22 mouse cellular contexts compared by ENCODE assay signal in the genomic region with DNA sequence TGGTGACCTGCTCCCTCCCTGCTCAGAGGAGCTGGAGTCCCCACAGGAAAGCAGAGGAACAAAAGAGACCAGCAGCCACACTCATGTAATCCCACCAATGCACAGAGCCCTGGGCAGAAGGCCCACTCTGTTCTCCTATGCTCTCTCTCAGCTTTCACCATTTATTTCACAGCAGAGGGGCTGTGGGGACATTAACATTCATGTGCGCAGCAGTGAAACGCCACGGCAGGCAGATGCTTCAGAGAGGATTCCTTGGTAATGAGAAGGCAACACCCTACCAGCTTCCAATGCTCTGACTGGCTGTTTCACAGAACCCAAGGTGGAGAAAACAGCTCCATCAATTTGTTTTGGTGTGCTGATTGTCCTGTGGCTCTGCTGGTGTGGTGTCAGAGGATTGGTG. TPM values are rescaled to one million over a fixed set of nuclear protein-coding genes. Genes with fewer than 3 reads are reported as not detected.
DNase-seq lines count a peak whose midpoint lies in the region; ATAC-seq and TF ChIP-seq lines count a peak whose summit lies in the region.
"Had no signal": no experiment of that assay in that cellular context is flagged by ENCODE, and none has a peak within 500 bp of the region (broad histone marks: within the 10 kb centered on the region; RNA-seq: fewer than 3 reads in every experiment).

No protein-coding gene starts in this region.

- no peaks in the 10 kb centered on the region for H3K27me3 ChIP-seq in kidney, embryonic 16.5 days (ENCODE audit: insufficient read depth, low read length)
- no peaks in the 10 kb centered on the region for H3K27me3 ChIP-seq in forebrain, embryonic 14.5 days (replicated peaks; ENCODE audit: control insufficient read depth, insufficient read depth, low read length)
- no peaks in the 10 kb centered on the region for H3K27me3 ChIP-seq in hindbrain, postnatal 0 days (ENCODE audit: insufficient read depth, low read length)
- H3K27me3 ChIP-seq in neural tube, embryonic 15.5 days (replicated peaks): no peaks in the 10 kb centered on the region
- H3K27me3 ChIP-seq: Patski had no signal

- no peaks in the 10 kb centered on the region for H3K36me3 ChIP-seq in kidney, embryonic 16.5 days (ENCODE audit: insufficient read depth, low read length)
- H3K36me3 ChIP-seq in forebrain, embryonic 14.5 days (ENCODE audit: control insufficient read depth, insufficient read depth, low read length): no peaks in the 10 kb centered on the region
- no peaks in the 10 kb centered on the region for H3K36me3 ChIP-seq in hindbrain, postnatal 0 days (ENCODE audit: insufficient read depth, low read length)
- no peaks in the 10 kb centered on the region for H3K36me3 ChIP-seq in neural tube, embryonic 15.5 days
- H3K36me3 ChIP-seq: embryonic facial prominence, embryonic 13.5 days; heart, embryonic 15.5 days had no signal

- no peak for TF ChIP-seq CTCF in hindbrain, postnatal 0 days (IDR thresholded peaks at IDR 0.05; ENCODE audit: low read depth)

- ATAC-seq in kidney, embryonic 16.5 days (ENCODE audit: low FRiP score, low TSS enrichment): peak; percentile 21; the same call in 1 of the 2 replicates
- ATAC-seq in forebrain, embryonic 14.5 days: no peak
- ATAC-seq in hindbrain, postnatal 0 days: no peak
- ATAC-seq in neural tube, embryonic 15.5 days (ENCODE audit: low FRiP score): no peak
- ATAC-seq: activated CD4-positive, CD25-positive, alpha-beta regulatory T cell, adult 4 months; Patski had no signal

- WGBS in kidney, embryonic 16.5 days: 44% methylated on average over 3 of the region's 3 CpGs
- 27% methylated on average over 3 of the region's 3 CpGs for WGBS in forebrain, embryonic 14.5 days
- 18% methylated on average over 3 of the region's 3 CpGs for WGBS in hindbrain, postnatal 0 days
- WGBS in neural tube, embryonic 15.5 days: 14% methylated on average over 3 of the region's 3 CpGs

- no peak overlapping the region for H3K9ac ChIP-seq in kidney, embryonic 16.5 days (replicated peaks; ENCODE audit: low read length)
- H3K9ac ChIP-seq in forebrain, embryonic 14.5 days (ENCODE audit: low read length): no peak overlapping the region
- H3K9ac ChIP-seq in hindbrain, postnatal 0 days (replicated peaks; ENCODE audit: low read length): no peak overlapping the region
- no peak overlapping the region for H3K9ac ChIP-seq in neural tube, embryonic 15.5 days (replicated peaks)
- H3K9ac ChIP-seq: embryonic facial prominence, embryonic 13.5 days; heart, embryonic 15.5 days had no signal

- H3K4me1 ChIP-seq in kidney, embryonic 16.5 days (ENCODE audit: insufficient read depth, low read length): peaks cover 27% of the 10 kb centered on the region
- peaks cover 30% of the 10 kb centered on the region for H3K4me1 ChIP-seq in forebrain, embryonic 14.5 days (ENCODE audit: control insufficient read depth, insufficient read depth, low read length)
- peaks cover 13% of the 10 kb centered on the region; the same call in 1 of the 2 replicates for H3K4me1 ChIP-seq in hindbrain, postnatal 0 days (ENCODE audit: insufficient read depth, low read length)
- H3K4me1 ChIP-seq in neural tube, embryonic 15.5 days: peaks cover 34% of the 10 kb centered on the region
- H3K4me1 ChIP-seq: embryonic facial prominence, embryonic 13.5 days; heart, embryonic 15.5 days had no signal

- H3K9me3 ChIP-seq in kidney, embryonic 16.5 days (ENCODE audit: low read length): no peaks in the 10 kb centered on the region
- H3K9me3 ChIP-seq in forebrain, embryonic 14.5 days (replicated peaks; ENCODE audit: control insufficient read depth, low read length): no peaks in the 10 kb centered on the region
- H3K9me3 ChIP-seq in hindbrain, postnatal 0 days (ENCODE audit: low read length): no peaks in the 10 kb centered on the region
- H3K9me3 ChIP-seq in neural tube, embryonic 15.5 days (replicated peaks): no peaks in the 10 kb centered on the region
- H3K9me3 ChIP-seq: embryonic facial prominence, embryonic 13.5 days; heart, embryonic 15.5 days had no signal

- H3K4me3 ChIP-seq in kidney, embryonic 16.5 days (ENCODE audit: low read length): no peak overlapping the region
- H3K4me3 ChIP-seq in forebrain, embryonic 14.5 days (ENCODE audit: low read depth, low read length): no peak overlapping the region
- H3K4me3 ChIP-seq in hindbrain, postnatal 0 days (ENCODE audit: low read length): no peak overlapping the region
- H3K4me3 ChIP-seq in neural tube, embryonic 15.5 days (replicated peaks): no peak overlapping the region
- H3K4me3 ChIP-seq: embryonic facial prominence, embryonic 13.5 days; heart, embryonic 15.5 days had no signal

- no peak overlapping the region for H3K4me2 ChIP-seq in kidney, embryonic 16.5 days (replicated peaks; ENCODE audit: low read depth, low read length)
- H3K4me2 ChIP-seq in forebrain, embryonic 14.5 days (ENCODE audit: low read length): no peak overlapping the region
- H3K4me2 ChIP-seq in hindbrain, postnatal 0 days (ENCODE audit: low read depth, low read length): no peak overlapping the region
- no peak overlapping the region for H3K4me2 ChIP-seq in neural tube, embryonic 15.5 days
- H3K4me2 ChIP-seq: embryonic facial prominence, embryonic 13.5 days; heart, embryonic 15.5 days had no signal

- peak overlapping the region; percentile 39; the same call in 1 of the 2 replicates for H3K27ac ChIP-seq in kidney, embryonic 16.5 days (ENCODE audit: low read length)
- peak overlapping the region; percentile 3; the same call in 1 of the 2 replicates for H3K27ac ChIP-seq in forebrain, embryonic 14.5 days (ENCODE audit: low read depth, low read length)
- no peak overlapping the region for H3K27ac ChIP-seq in hindbrain, postnatal 0 days
- H3K27ac ChIP-seq in neural tube, embryonic 15.5 days (replicated peaks): peak overlapping the region; percentile 54
- H3K27ac ChIP-seq: embryonic facial prominence, embryonic 13.5 days; heart, embryonic 15.5 days; stomach, postnatal 0 days had no signal

- no peak for DNase-seq in kidney, postnatal 4 days
- DNase-seq in forebrain, embryonic 14.5 days (ENCODE audit: low spot score): peak; percentile 44
- peak; percentile 22 for DNase-seq in hindbrain, postnatal 0 days (ENCODE audit: low spot score)
- no peak for DNase-seq in cerebellum, postnatal 4 days (ENCODE audit: low spot score in 2 of 2)
- DNase-seq in gastrocnemius, postnatal 25 days: no peak
- DNase-seq: adrenal gland, postnatal 25 days; cerebellum, adult 2 months; kidney, adult 2 months; liver; lung, adult 18-20 months; right cerebral cortex, postnatal 14 days; thymus, postnatal 4 days had no signal

RNA-seq across cellular contexts. Expression of a gene that starts 14.5 kb away (rescaled TPM):
- polyA plus RNA-seq in kidney, embryonic 16.5 days (2015; fragmentation: Nextera tagmentation; extraction: Ambion mirVana): 7.4 and 10.2 TPM in 2 replicates
- polyA plus RNA-seq in forebrain, embryonic 14.5 days (2014; fragmentation: Nextera tagmentation; extraction: Ambion mirVana): 4.4 and 6.1 TPM in 2 replicates
- 9.0 and 11.1 TPM in 2 replicates for total RNA-seq in hindbrain, postnatal 0 days (2014; rRNA removed)
- 2.8 and 2.9 TPM in 2 replicates for polyA plus RNA-seq in hindbrain, postnatal 0 days (2015; fragmentation: Nextera tagmentation; extraction: Ambion mirVana)
- polyA plus RNA-seq in neural tube, embryonic 15.5 days (2015; fragmentation: Nextera tagmentation; extraction: Ambion mirVana): 2.0 and 2.2 TPM in 2 replicates
- total RNA-seq in gastrocnemius, postnatal 25 days (2021): not detected
- total RNA-seq: adrenal gland, postnatal 25 days; granulocyte monocyte progenitor cell, adult 5-6 weeks; megakaryocyte-erythroid progenitor cell, adult 5-6 weeks had no signal
- polyA plus RNA-seq: activated CD4-positive, CD25-positive, alpha-beta regulatory T cell, adult 4 months; C2C12; kidney, adult 2 months; Patski had no signal

RNA-seq across cellular contexts. Expression of a gene that starts 29.3 kb away (rescaled TPM):
- 3.2 and 3.3 TPM in 2 replicates for polyA plus RNA-seq in kidney, embryonic 16.5 days (2015; fragmentation: Nextera tagmentation; extraction: Ambion mirVana)
- 0.74 and 1.1 TPM in 2 replicates for polyA plus RNA-seq in forebrain, embryonic 14.5 days (2014; fragmentation: Nextera tagmentation; extraction: Ambion mirVana)
- total RNA-seq in hindbrain, postnatal 0 days (2014; rRNA removed): 4.0 and 5.4 TPM in 2 replicates
- 2.0 and 2.9 TPM in 2 replicates for polyA plus RNA-seq in hindbrain, postnatal 0 days (2015; fragmentation: Nextera tagmentation; extraction: Ambion mirVana)
- polyA plus RNA-seq in neural tube, embryonic 15.5 days (2015; fragmentation: Nextera tagmentation; extraction: Ambion mirVana): 2.4 and 4.0 TPM in 2 replicates
- total RNA-seq in gastrocnemius, postnatal 25 days (2021): not detected

Comparison
In these comparisons a context has a peak if more than half of its experiments do, and no peak if none do; other contexts are left out.
1. DNase-seq: peak in forebrain, embryonic 14.5 days (single experiment) and hindbrain, postnatal 0 days (single experiment); none in kidney, postnatal 4 days (0 of 2), cerebellum, postnatal 4 days (0 of 2) and gastrocnemius, postnatal 25 days (single experiment).